Mouse (Mus musculus): Measurements from ENCODE around the gene 6030458C11Rik. TPM values are rescaled to one million over a fixed set of nuclear protein-coding genes. Genes with fewer than 3 reads are reported as not detected.

6030458C11Rik gene
- total RNA-seq, 2 experiments from 2014 or later: 11.0 to 13.0 TPM

DNA sequence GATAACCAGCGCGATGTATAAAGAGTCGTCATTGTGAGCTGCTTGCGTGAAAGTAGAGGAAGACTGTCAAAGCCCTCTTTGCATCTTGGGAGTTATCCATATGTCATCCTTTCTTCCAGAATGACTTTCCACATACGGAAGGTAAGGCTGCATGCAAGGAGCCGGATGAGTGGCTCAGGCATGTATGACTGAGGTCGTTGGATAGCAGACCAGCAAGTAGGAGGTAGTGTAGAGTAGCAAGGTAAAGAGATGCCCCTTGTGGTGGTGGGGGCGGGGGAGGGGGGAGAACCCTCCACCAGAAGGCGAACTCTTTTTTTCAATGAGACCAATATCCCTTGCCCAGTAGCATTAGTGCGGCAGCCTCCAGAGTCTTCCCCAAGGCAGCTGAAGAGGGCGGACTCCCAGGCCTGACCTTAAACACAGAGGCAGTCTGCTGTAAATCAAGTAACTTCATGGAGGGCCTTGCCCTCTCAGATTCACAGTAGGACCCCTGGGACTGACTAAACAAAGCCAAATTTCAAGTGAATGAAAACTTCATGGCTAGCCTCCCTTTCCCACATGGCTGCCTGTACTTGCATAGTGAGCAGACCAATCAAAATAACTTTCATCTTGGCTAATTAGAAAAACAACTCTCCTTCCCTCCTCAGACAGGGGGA, 62.1 kb downstream of the 6030458C11Rik start:
- no peak for DNase-seq (ENCODE audit: low spot score in 2 of 2)

DNA sequence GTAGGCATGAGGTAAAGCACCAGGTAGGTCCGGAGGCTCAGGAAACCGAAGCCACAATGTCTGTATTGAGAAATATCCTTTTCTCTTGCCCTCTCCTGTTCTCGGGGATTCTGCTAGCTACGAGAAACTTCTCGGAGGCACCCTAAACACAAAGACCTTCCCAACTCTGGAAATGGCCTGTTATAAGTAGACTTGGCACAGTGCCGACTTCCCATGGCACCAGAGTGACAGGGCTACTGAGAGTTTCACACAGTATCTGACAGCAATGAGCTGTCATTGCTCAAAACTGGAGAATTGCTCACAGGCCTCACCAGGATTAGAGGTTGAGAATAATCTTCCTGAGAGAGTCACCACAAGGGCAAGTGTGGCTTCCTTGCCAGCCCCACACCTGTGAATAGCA, 63.7 kb downstream of the 6030458C11Rik start:
- no peak for DNase-seq (ENCODE audit: low spot score in 2 of 2)

DNA sequence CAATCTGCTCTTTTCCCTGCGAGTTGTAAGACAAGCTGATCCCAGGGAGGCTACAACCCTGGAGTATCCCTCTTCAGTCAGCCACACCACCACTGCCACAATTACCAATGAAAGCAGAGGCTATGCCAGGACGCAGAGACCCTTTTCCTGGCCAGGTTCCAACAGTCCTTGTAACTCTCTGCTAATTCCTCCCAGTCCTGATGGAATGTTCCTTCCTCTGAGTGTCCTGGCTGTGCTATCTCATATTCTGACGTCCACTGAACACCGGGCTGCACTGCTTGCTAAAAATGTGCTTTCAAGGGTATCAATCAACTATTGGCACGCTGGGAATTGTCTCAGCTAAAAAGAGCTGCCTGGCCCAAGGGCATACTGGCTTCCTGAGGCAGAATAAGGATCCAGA, 66.0 kb downstream of the 6030458C11Rik start:
- no peak for DNase-seq (ENCODE audit: low spot score in 2 of 2)

Small RNAs within 50 kb of the gene (microRNA-seq; reads per million reads assigned to microRNA genes)
- gene Gm47288 (ENCODE audit: borderline number of aligned reads in 2 of 2): 0 reads per million in 2 experiments

Other genes with a start within 250 kb of the 6030458C11Rik start
- 10 to 100 TPM; 15.0 to 26.0 TPM for gene Pdzd2, start 84.7 kb downstream of the 6030458C11Rik start, total RNA-seq (2021)
- 10 to 100 TPM; 29.8 to 34.2 TPM for gene Drosha, start 166 bp upstream of the 6030458C11Rik start, total RNA-seq (2021)

All from adrenal gland, adult 18-20 months (tissue).